Mouse (Mus musculus): ENCODE measurements around the gene Dhrs4. TPM values are rescaled to one million over a fixed set of nuclear protein-coding genes. Genes with fewer than 3 reads are reported as not detected.

Dhrs4 gene
- polyA plus RNA-seq, 1 experiment, result 45.9 TPM

- H3K79me2 ChIP-seq (ENCODE audit: control insufficient read depth, insufficient read depth), result no peaks in the 10 kb centered on the region
- H3K4me3 ChIP-seq (ENCODE audit: insufficient read depth, poor library complexity, severe bottlenecking), result no peak overlapping the region
- no peaks in the 10 kb centered on the region for H3K79me3 ChIP-seq (ENCODE audit: low read depth)
- no peak overlapping the region for H3ac ChIP-seq (ENCODE audit: control insufficient read depth, insufficient read length, low read depth)
- H3K36me3 ChIP-seq (ENCODE audit: control insufficient read depth, insufficient read depth), result no peaks in the 10 kb centered on the region
- peaks cover 88% of the 10 kb centered on the region for H3K27me3 ChIP-seq (ENCODE audit: control insufficient read depth, insufficient read depth, insufficient read length)
- no peak for TF ChIP-seq USF1 (IDR thresholded peaks at IDR 0.05; ENCODE audit: low read depth)
- no peak for TF ChIP-seq MYOD1 (IDR thresholded peaks at IDR 0.05; ENCODE audit: control insufficient read depth, insufficient read length, low read depth)
- no peak for TF ChIP-seq MYOG (IDR thresholded peaks at IDR 0.05; ENCODE audit: control insufficient read depth, extremely low read depth, insufficient read length)
- no peak for TF ChIP-seq FOSL1 (IDR thresholded peaks at IDR 0.05; ENCODE audit: insufficient read depth, low read length, poor library complexity, severe bottlenecking)
- TF ChIP-seq CTCF (IDR thresholded peaks at IDR 0.05; ENCODE audit: control insufficient read depth, insufficient read depth, insufficient read length), result no peak
- no peak for TF ChIP-seq MAX (IDR thresholded peaks at IDR 0.05)
- no peak for TF ChIP-seq CEBPB (IDR thresholded peaks at IDR 0.05; ENCODE audit: low read depth)
Observed at GRCm38 (mm10) chr14:55496761-55497448, 18.3 kb downstream of the Dhrs4 start.

- H3K4me3 ChIP-seq (ENCODE audit: insufficient read depth, poor library complexity, severe bottlenecking), result no peak overlapping the region
- no peaks in the 10 kb centered on the region for H3K79me2 ChIP-seq (ENCODE audit: control insufficient read depth, insufficient read depth)
- no peaks in the 10 kb centered on the region for H3K79me3 ChIP-seq (ENCODE audit: low read depth)
- no peak overlapping the region for H3ac ChIP-seq (ENCODE audit: control insufficient read depth, insufficient read length, low read depth)
- H3K36me3 ChIP-seq (ENCODE audit: control insufficient read depth, insufficient read depth), result no peaks in the 10 kb centered on the region
- peaks cover 93% of the 10 kb centered on the region for H3K27me3 ChIP-seq (ENCODE audit: control insufficient read depth, insufficient read depth, insufficient read length)
- TF ChIP-seq MAX (IDR thresholded peaks at IDR 0.05) (no peak), MYOD1 (IDR thresholded peaks at IDR 0.05; ENCODE audit: control insufficient read depth, insufficient read length, low read depth) (no peak), CEBPB (IDR thresholded peaks at IDR 0.05; ENCODE audit: low read depth) (no peak), MYOG (IDR thresholded peaks at IDR 0.05; ENCODE audit: control insufficient read depth, extremely low read depth, insufficient read length) (no peak), FOSL1 (IDR thresholded peaks at IDR 0.05; ENCODE audit: insufficient read depth, low read length, poor library complexity, severe bottlenecking) (no peak), USF1 (IDR thresholded peaks at IDR 0.05; ENCODE audit: low read depth) (no peak), CTCF (IDR thresholded peaks at IDR 0.05; ENCODE audit: control insufficient read depth, insufficient read depth, insufficient read length) (peak; percentile 72)
Observed at GRCm38 (mm10) chr14:55497449-55497821, 18.9 kb downstream of the Dhrs4 start.

- TF ChIP-seq FOSL1 (IDR thresholded peaks at IDR 0.05; ENCODE audit: insufficient read depth, low read length, poor library complexity, severe bottlenecking), result no peak
- no peak for TF ChIP-seq USF1 (IDR thresholded peaks at IDR 0.05; ENCODE audit: low read depth)
- no peak for TF ChIP-seq MYOG (IDR thresholded peaks at IDR 0.05; ENCODE audit: control insufficient read depth, extremely low read depth, insufficient read length)
- TF ChIP-seq CEBPB (IDR thresholded peaks at IDR 0.05; ENCODE audit: low read depth), result no peak
- Histone ChIP-seq H3K79me3 (ENCODE audit: low read depth) (no peaks in the 10 kb centered on the region), H3K36me3 (ENCODE audit: control insufficient read depth, insufficient read depth) (no peaks in the 10 kb centered on the region), H3ac (ENCODE audit: control insufficient read depth, insufficient read length, low read depth) (no peak overlapping the region), H3K79me2 (ENCODE audit: control insufficient read depth, insufficient read depth) (no peaks in the 10 kb centered on the region), H3K4me3 (ENCODE audit: insufficient read depth, poor library complexity, severe bottlenecking) (no peak overlapping the region), H3K27me3 (ENCODE audit: control insufficient read depth, insufficient read depth, insufficient read length) (peaks cover 94% of the 10 kb centered on the region)
Observed at GRCm38 (mm10) chr14:55505612-55506011, 27.1 kb downstream of the Dhrs4 start.

- H3ac ChIP-seq (ENCODE audit: control insufficient read depth, insufficient read length, low read depth), result no peak overlapping the region
- no peaks in the 10 kb centered on the region for H3K79me2 ChIP-seq (ENCODE audit: control insufficient read depth, insufficient read depth)
- H3K27me3 ChIP-seq (ENCODE audit: control insufficient read depth, insufficient read depth, insufficient read length), result peaks cover 94% of the 10 kb centered on the region
- H3K36me3 ChIP-seq (ENCODE audit: control insufficient read depth, insufficient read depth), result no peaks in the 10 kb centered on the region
- H3K4me3 ChIP-seq (ENCODE audit: insufficient read depth, poor library complexity, severe bottlenecking), result no peak overlapping the region
- H3K79me3 ChIP-seq (ENCODE audit: low read depth), result no peaks in the 10 kb centered on the region
- TF ChIP-seq MAX (IDR thresholded peaks at IDR 0.05) (no peak), CEBPB (IDR thresholded peaks at IDR 0.05; ENCODE audit: low read depth) (no peak), MYOG (IDR thresholded peaks at IDR 0.05; ENCODE audit: control insufficient read depth, extremely low read depth, insufficient read length) (no peak)
Observed at GRCm38 (mm10) chr14:55507801-55508200, 29.2 kb downstream of the Dhrs4 start.

GRCm38 (mm10) chr14:55509540-55509939 is 31.0 kb downstream of the Dhrs4 start:
- Histone ChIP-seq H3K4me3 (ENCODE audit: insufficient read depth, poor library complexity, severe bottlenecking) (no peak overlapping the region), H3K79me3 (ENCODE audit: low read depth) (no peaks in the 10 kb centered on the region), H3K27me3 (ENCODE audit: control insufficient read depth, insufficient read depth, insufficient read length) (peaks cover 95% of the 10 kb centered on the region), H3K36me3 (ENCODE audit: control insufficient read depth, insufficient read depth) (no peaks in the 10 kb centered on the region), H3ac (ENCODE audit: control insufficient read depth, insufficient read length, low read depth) (no peak overlapping the region), H3K79me2 (ENCODE audit: control insufficient read depth, insufficient read depth) (no peaks in the 10 kb centered on the region)
- TF ChIP-seq MYOD1 (IDR thresholded peaks at IDR 0.05; ENCODE audit: control insufficient read depth, insufficient read length, low read depth), result no peak
- TF ChIP-seq CEBPB (IDR thresholded peaks at IDR 0.05; ENCODE audit: low read depth), result no peak
- TF ChIP-seq USF1 (IDR thresholded peaks at IDR 0.05; ENCODE audit: low read depth), result no peak
- TF ChIP-seq MYOG (IDR thresholded peaks at IDR 0.05; ENCODE audit: control insufficient read depth, extremely low read depth, insufficient read length), result no peak
- no peak for TF ChIP-seq CTCF (IDR thresholded peaks at IDR 0.05; ENCODE audit: control insufficient read depth, insufficient read depth, insufficient read length)
- TF ChIP-seq FOSL1 (IDR thresholded peaks at IDR 0.05; ENCODE audit: insufficient read depth, low read length, poor library complexity, severe bottlenecking), result no peak
- TF ChIP-seq MAX (IDR thresholded peaks at IDR 0.05), result no peak

GRCm38 (mm10) chr14:55510125-55510731 is 31.7 kb downstream of the Dhrs4 start, which contains the start of gene Cpne6:
TSS of gene Cpne6 (plus strand) at chr14:55510445.
- Histone ChIP-seq H3K79me2 (ENCODE audit: control insufficient read depth, insufficient read depth) (no peaks in the 10 kb centered on the region), H3K79me3 (ENCODE audit: low read depth) (no peaks in the 10 kb centered on the region), H3K27me3 (ENCODE audit: control insufficient read depth, insufficient read depth, insufficient read length) (peaks cover 98% of the 10 kb centered on the region), H3K36me3 (ENCODE audit: control insufficient read depth, insufficient read depth) (no peaks in the 10 kb centered on the region), H3K4me3 (ENCODE audit: insufficient read depth, poor library complexity, severe bottlenecking) (no peak within 1 kb of the TSS), H3ac (ENCODE audit: control insufficient read depth, insufficient read length, low read depth) (no peak within 1 kb of the TSS)
- TF ChIP-seq MYOD1 (IDR thresholded peaks at IDR 0.05; ENCODE audit: control insufficient read depth, insufficient read length, low read depth) (no peak), CEBPB (IDR thresholded peaks at IDR 0.05; ENCODE audit: low read depth) (no peak), MAX (IDR thresholded peaks at IDR 0.05) (no peak), MYOG (IDR thresholded peaks at IDR 0.05; ENCODE audit: control insufficient read depth, extremely low read depth, insufficient read length) (no peak), CTCF (IDR thresholded peaks at IDR 0.05; ENCODE audit: control insufficient read depth, insufficient read depth, insufficient read length) (no peak), FOSL1 (IDR thresholded peaks at IDR 0.05; ENCODE audit: insufficient read depth, low read length, poor library complexity, severe bottlenecking) (no peak), USF1 (IDR thresholded peaks at IDR 0.05; ENCODE audit: low read depth) (no peak)
